Mouse (Mus musculus) mouse embryonic stem cell (cell line): ENCODE data around the gene Ermn.

Experiments used
- in situ Hi-C, 2 experiments: fragments of 300-500 bp; cut with MboI; formaldehyde crosslinking; loops; 1 replicate in 1 of 2; 3 replicates in 1 of 2; pipeline ENCODE4 v1.14.3; 2019 to 2020; ENCODE audit warnings: low sequenced_read_pairs in 2 of 2, low pct_unique_long_range_greater_than_20kb in 1 of 2, mixed read lengths in 1 of 2; ENCODE audit not compliant: unreplicated experiment in 1 of 2

Ermn gene

GRCm38 (mm10) chr2:58052821-58053581 lies at the start of gene Ermn:
Ermn (minus strand) TSS chr2:58052864.
- in situ Hi-C loops = no loop called here

GRCm38 (mm10) chr2:58094818-58095217 lies 42.2 kb upstream of the Ermn start:
- in situ Hi-C loops = no loop called here

DNA sequence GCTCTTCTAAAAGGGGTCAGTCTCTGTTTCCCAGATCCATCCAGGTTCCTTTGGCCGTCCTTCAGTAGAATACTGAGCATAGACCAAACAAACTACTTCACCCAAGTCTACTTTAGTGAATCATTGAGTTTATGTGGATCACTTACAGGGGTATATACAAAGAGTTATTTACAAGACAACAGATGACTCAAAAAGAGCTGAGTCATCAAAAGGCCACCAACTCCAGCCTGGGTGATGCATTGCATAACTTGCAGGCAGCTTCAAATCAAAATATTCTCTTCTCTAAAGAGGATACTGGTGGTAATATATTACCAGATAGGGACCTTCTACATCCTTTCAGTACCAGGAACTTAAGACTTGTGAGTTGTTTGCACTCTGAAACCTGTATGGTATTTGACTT lies 33.8 kb upstream of the Ermn start:
- in situ Hi-C loops = no loop called here

GRCm38 (mm10) chr2:58079849-58080248 lies 27.2 kb upstream of the Ermn start:
- in situ Hi-C loops = no loop called here

DNA sequence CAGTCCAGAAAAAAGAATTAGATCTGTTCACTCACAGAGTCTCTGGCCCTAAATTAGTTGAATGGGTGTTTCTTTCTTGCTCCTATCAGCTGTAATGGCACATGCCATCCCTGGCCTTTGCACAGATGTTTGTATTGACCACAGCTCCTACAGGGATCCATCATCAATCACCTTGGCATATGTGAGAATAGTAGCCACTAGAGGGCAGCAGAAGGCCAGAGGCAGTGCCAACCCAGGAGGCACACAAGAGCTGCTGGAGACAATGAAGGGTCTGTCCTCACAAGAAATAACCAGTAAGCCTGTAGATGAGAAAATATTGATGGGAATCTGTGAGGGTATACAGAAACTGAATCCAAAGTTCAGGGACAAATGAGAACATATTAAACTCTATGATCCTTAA lies 2.7 kb upstream of the Ermn start:
- in situ Hi-C loops = no loop called here

DNA sequence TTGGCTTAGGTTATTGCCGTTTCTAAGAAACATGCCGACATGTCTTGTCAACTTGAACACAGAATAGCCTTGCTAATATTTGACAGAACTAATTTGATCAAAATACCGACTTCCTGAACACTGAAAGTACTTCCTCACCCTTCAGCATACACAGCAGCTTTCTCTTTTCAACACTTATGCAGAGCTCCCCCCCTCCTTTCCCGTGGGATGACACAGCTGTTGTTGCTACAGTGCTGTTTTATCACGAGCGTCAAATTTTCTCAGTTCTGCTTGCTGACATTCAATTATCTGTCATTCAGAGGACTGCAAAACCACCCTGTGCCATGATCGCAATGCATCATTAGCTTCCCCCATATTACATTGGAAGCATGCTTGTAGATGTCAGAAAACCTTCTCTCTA lies 10.8 kb downstream of the Ermn start:
- in situ Hi-C loops = loop anchor here (25.0 kb wide), 2 partner anchors 370 to 620 kb away; no protein-coding TSS in a partner anchor

- in situ Hi-C loops = loop anchor here (25.0 kb wide), 2 partner anchors 375 to 625 kb away; no protein-coding TSS in a partner anchor
These were observed 15.7 kb downstream of the Ermn start for GRCm38 (mm10) chr2:58036926-58037325.

GRCm38 (mm10) chr2:58035635-58036034 lies 17.0 kb downstream of the Ermn start:
- in situ Hi-C loops = loop anchor here (25.0 kb wide), 2 partner anchors 377 to 627 kb away; no protein-coding TSS in a partner anchor

DNA sequence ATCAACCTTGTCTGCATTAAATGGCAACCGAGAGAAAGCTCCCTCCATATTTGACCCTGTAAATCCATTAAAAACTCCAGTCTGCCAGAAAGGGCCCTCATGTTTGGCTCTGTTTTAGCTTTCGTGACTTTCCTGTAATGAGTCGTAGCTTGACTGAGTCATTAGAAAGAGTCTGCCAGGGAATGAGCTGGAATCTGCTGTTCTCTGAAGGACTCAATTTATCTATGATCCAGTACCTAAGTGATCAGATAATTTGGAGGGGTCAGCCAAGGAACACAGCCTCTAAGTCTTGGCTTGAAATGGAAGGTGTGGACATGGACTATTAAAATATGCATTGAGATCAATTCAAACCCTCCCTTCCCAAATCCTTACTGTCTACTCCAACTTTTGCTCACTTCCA lies 21.2 kb downstream of the Ermn start:
- in situ Hi-C loops = loop anchor here (25.0 kb wide), 2 partner anchors 381 to 631 kb away; no protein-coding TSS in a partner anchor

- in situ Hi-C loops = loop anchor here (25.0 kb wide), 2 partner anchors 383 to 633 kb away; no protein-coding TSS in a partner anchor
These were observed 23.3 kb downstream of the Ermn start for GRCm38 (mm10) chr2:58029404-58029803.

GRCm38 (mm10) chr2:58026740-58027139 lies 25.9 kb downstream of the Ermn start:
- in situ Hi-C loops = loop anchor here (25.0 kb wide), 2 partner anchors 386 to 636 kb away; no protein-coding TSS in a partner anchor

GRCm38 (mm10) chr2:58023556-58023955 lies 29.1 kb downstream of the Ermn start:
- in situ Hi-C loops = no loop called here

GRCm38 (mm10) chr2:58007081-58007480 lies 45.6 kb downstream of the Ermn start:
- in situ Hi-C loops = no loop called here

- in situ Hi-C loops = no loop called here
These were observed 51.2 kb downstream of the Ermn start for GRCm38 (mm10) chr2:58001497-58001896.

GRCm38 (mm10) chr2:57997752-57998430 lies 54.8 kb downstream of the Ermn start, which contains the start of gene Galnt5:
Galnt5 (plus strand) TSS chr2:57997884.
- in situ Hi-C loops = no loop called here
